Mouse (Mus musculus): ENCODE results near the gene Dpm1. TPM values are rescaled to one million over a fixed set of nuclear protein-coding genes. Genes with fewer than 3 reads are reported as not detected.

Dpm1 gene
- polyA plus RNA-seq, 1 experiment, result 26.7 TPM

DNA sequence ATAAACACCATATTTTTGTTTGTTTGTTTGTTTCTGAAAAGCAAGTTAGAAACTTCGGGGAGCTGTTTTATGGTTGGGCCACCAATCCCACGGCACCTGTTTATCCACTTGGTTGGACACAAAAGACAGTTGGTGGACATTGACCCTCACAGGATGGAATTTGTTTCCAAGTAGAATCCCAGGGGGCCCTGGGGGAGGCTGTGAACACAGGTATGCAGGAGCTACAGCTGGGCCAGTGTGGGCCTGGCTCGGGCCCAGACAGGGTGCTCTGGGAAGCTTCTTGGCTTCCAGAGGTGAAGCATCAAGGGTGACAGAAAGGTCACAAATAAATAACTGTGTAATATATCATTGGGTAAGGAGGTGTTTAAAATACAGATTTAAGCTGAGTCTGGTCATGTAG lies 26.1 kb upstream of the Dpm1 start:
- H3K4me1 ChIP-seq (ENCODE audit: control insufficient read depth, insufficient read depth, low read length), result no peaks in the 10 kb centered on the region
- H3K27ac ChIP-seq (ENCODE audit: insufficient read depth, low read length), result no peak overlapping the region
- H3K4me3 ChIP-seq (replicated peaks; ENCODE audit: insufficient read depth, low read depth, low read length), result no peak overlapping the region
- no peaks in the 10 kb centered on the region for H3K27me3 ChIP-seq (ENCODE audit: control insufficient read depth, insufficient read depth, low read length)
- TF ChIP-seq POLR2A (IDR thresholded peaks at IDR 0.05; ENCODE audit: borderline replicate concordance, insufficient read depth, low read length) (no peak), CTCF (IDR thresholded peaks at IDR 0.05; ENCODE audit: borderline replicate concordance, insufficient read depth, low read depth, low read length) (no peak)
- 67% methylated on average over 3 of the region's 3 CpGs for WGBS
- DNase-seq, result no peak

DNA sequence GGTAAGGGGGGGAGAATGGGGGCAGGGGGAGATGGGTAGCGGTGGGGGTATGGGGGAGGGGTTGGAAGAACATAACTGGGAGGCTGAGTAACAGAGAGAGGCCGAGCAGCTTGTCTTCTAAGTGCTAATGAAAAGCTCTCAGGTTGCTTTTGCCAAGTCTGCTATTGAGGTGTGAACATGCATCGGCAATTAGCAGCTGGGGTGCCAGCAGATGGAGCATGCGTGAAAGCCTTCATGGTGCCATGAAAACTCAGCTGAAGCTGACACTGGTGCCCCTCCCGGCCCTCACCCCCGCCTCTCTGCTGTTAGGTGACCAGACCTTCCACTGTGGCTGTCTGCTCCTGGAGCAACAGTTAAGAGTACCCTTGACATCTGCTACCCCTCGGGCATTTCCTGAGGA lies 23.4 kb upstream of the Dpm1 start:
- TF ChIP-seq POLR2A (IDR thresholded peaks at IDR 0.05; ENCODE audit: borderline replicate concordance, insufficient read depth, low read length) (no peak), CTCF (IDR thresholded peaks at IDR 0.05; ENCODE audit: borderline replicate concordance, insufficient read depth, low read depth, low read length) (no peak)
- 12% methylated on average over 7 of the region's 7 CpGs for WGBS
- H3K27me3 ChIP-seq (ENCODE audit: control insufficient read depth, insufficient read depth, low read length), result no peaks in the 10 kb centered on the region
- no peak overlapping the region for H3K4me3 ChIP-seq (replicated peaks; ENCODE audit: insufficient read depth, low read depth, low read length)
- no peaks in the 10 kb centered on the region for H3K4me1 ChIP-seq (ENCODE audit: control insufficient read depth, insufficient read depth, low read length)
- no peak overlapping the region for H3K27ac ChIP-seq (ENCODE audit: insufficient read depth, low read length)
- no peak for DNase-seq

DNA sequence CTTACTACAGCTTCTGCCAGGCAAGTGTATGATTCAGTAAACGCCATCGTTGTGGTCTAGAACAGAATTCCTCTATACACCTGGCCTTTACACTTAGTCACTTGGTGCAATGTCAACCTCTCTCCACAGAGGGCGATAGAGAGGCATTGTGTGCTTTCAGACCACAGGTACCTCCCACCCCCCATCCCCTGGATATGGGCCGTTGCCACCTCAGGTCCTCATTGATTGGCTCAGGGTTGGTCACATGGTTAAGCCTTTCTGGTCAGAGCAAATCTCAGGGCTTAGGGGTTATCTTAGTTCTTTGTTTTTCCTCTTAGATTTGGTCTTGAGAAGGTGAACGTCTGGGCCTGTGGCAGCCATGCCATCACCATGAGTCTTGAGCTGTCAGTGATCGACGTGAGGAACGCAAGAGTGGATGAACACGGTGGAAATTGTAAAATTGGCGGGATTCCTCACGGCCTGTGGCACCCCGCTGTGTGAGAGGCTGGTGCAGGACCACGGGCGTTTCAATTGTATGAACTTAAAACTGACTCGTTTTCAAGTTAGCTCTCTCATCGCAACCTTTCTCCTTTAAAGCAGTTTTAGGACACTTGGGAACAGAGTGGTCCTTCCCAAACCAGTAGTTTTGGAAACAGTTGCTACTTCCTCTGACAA lies 22.4 kb upstream of the Dpm1 start:
- no peak for TF ChIP-seq POLR2A (IDR thresholded peaks at IDR 0.05; ENCODE audit: borderline replicate concordance, insufficient read depth, low read length)
- peak; percentile 59; the same call in 1 of the 2 replicates for TF ChIP-seq CTCF (IDR thresholded peaks at IDR 0.05; ENCODE audit: borderline replicate concordance, insufficient read depth, low read depth, low read length)
- H3K4me1 ChIP-seq (ENCODE audit: control insufficient read depth, insufficient read depth, low read length), result no peaks in the 10 kb centered on the region
- no peaks in the 10 kb centered on the region for H3K27me3 ChIP-seq (ENCODE audit: control insufficient read depth, insufficient read depth, low read length)
- 13% methylated on average over 16 of the region's 16 CpGs for WGBS
- DNase-seq, result no peak
- no peak overlapping the region for H3K4me3 ChIP-seq (replicated peaks; ENCODE audit: insufficient read depth, low read depth, low read length)
- H3K27ac ChIP-seq (ENCODE audit: insufficient read depth, low read length), result no peak overlapping the region

DNA sequence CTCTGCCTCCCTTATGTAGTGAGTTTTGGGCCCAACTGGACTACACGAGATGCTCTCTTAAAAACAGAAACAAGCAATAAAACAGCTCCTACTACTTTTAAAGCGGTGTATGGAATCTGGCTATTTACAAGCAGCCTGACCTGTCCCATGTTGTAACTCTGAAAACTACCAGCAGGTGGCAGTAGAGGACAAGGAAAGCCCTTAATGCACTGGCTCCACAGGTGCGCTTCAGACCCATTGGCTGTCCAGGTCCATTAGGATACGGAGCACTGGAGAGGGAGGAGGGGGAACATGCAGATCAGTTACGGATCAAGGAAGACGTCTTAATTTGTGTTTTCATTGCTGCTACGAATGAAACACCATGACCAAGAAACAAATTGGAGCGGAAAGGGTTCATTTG lies 19.9 kb upstream of the Dpm1 start:
- Histone ChIP-seq H3K4me3 (replicated peaks; ENCODE audit: insufficient read depth, low read depth, low read length) (no peak overlapping the region), H3K4me1 (ENCODE audit: control insufficient read depth, insufficient read depth, low read length) (no peaks in the 10 kb centered on the region), H3K27ac (ENCODE audit: insufficient read depth, low read length) (no peak overlapping the region), H3K27me3 (ENCODE audit: control insufficient read depth, insufficient read depth, low read length) (no peaks in the 10 kb centered on the region)
- peak; percentile 73 to 83 for DNase-seq
- no peak for TF ChIP-seq POLR2A (IDR thresholded peaks at IDR 0.05; ENCODE audit: borderline replicate concordance, insufficient read depth, low read length)
- TF ChIP-seq CTCF (IDR thresholded peaks at IDR 0.05; ENCODE audit: borderline replicate concordance, insufficient read depth, low read depth, low read length), result peak; percentile 99
- 16% methylated on average over 8 of the region's 8 CpGs for whole genome bisulfite sequencing

DNA sequence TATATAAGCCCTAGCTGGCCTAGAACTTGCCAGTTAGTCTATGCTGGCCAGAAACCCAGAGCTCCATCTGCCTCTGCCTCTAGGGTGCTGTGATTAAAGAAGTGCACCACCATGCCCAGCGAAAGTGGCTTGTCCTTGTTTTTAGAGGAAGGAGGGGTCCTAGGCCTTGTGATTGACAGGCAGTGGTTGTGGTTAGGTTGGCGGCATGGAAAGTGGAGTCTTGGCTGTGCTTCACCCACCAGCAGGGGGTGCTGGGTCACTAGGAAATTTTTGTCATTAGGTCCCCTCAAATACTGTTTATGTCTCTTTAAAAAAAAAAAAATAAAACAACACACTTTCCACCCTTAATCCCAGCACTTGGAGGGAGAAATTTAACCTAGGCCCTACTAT lies 18.5 kb upstream of the Dpm1 start:
- no peak for DNase-seq
- 30% methylated on average over 2 of the region's 2 CpGs for WGBS
- H3K4me1 ChIP-seq (ENCODE audit: control insufficient read depth, insufficient read depth, low read length), result no peaks in the 10 kb centered on the region
- TF ChIP-seq POLR2A (IDR thresholded peaks at IDR 0.05; ENCODE audit: borderline replicate concordance, insufficient read depth, low read length) (no peak), CTCF (IDR thresholded peaks at IDR 0.05; ENCODE audit: borderline replicate concordance, insufficient read depth, low read depth, low read length) (no peak)
- H3K27me3 ChIP-seq (ENCODE audit: control insufficient read depth, insufficient read depth, low read length), result no peaks in the 10 kb centered on the region
- no peak overlapping the region for H3K4me3 ChIP-seq (replicated peaks; ENCODE audit: insufficient read depth, low read depth, low read length)
- H3K27ac ChIP-seq (ENCODE audit: insufficient read depth, low read length), result no peak overlapping the region

DNA sequence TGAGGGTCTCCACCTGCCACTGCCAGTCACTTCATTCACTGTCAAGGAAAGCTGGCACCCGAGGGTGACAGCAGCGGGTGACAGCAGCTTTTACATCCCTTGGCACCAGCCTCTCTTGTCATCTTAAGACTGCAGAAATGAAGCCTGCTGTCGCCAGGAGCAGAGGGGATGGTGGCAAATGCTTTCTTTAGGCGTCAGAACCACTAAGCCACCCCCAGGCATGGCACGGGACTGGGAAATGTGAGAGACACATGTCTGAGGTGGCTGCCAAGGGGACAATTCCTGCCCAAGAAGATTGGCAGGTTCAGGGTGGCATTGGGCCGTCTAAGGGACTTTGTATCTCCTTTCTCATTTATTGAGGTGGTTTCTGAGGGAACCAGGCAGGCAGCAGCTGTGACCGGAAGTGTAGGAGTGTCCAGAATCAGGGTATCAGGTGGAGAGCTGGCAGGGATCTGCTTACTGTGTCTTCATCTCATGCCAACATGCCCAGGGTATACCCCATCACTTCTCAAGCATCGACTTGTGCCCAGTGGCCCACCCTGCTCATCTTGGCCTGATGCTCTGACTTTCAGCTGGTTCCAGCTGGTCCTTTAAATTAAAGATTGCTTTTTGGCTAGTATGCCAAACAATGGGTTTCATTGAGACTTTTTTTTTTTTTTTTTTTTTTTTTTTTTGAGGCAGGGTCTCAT lies 17.9 kb upstream of the Dpm1 start:
- Histone ChIP-seq H3K4me1 (ENCODE audit: control insufficient read depth, insufficient read depth, low read length) (no peaks in the 10 kb centered on the region), H3K27me3 (ENCODE audit: control insufficient read depth, insufficient read depth, low read length) (no peaks in the 10 kb centered on the region), H3K27ac (ENCODE audit: insufficient read depth, low read length) (no peak overlapping the region), H3K4me3 (replicated peaks; ENCODE audit: insufficient read depth, low read depth, low read length) (no peak overlapping the region)
- TF ChIP-seq CTCF (IDR thresholded peaks at IDR 0.05; ENCODE audit: borderline replicate concordance, insufficient read depth, low read depth, low read length) (no peak), POLR2A (IDR thresholded peaks at IDR 0.05; ENCODE audit: borderline replicate concordance, insufficient read depth, low read length) (no peak)
- no peak for DNase-seq
- WGBS, result 27% methylated on average over 8 of the region's 8 CpGs

DNA sequence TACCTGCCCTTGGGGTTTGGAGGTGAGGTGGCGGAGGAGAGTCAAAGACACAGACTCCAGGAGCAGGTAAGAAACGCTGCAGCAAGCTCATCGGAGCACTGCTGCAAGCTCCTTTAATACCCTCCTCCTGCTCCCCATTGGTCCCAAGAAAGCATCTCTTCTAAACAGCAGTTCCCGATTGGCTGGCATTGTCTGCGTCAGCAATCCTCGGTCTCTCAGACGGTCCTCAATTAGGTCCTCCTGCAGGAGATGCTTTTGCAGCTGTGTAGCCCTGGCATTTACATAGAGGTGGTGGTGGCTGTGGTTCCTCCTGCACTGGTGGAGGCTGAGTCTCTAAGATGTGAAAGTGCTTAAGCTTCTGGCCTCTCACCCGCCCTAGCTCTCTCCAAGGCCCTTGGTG lies 15.2 kb upstream of the Dpm1 start:
- WGBS, result 56% methylated on average over 8 of the region's 8 CpGs
- H3K27me3 ChIP-seq (ENCODE audit: control insufficient read depth, insufficient read depth, low read length), result no peaks in the 10 kb centered on the region
- no peak for TF ChIP-seq CTCF (IDR thresholded peaks at IDR 0.05; ENCODE audit: borderline replicate concordance, insufficient read depth, low read depth, low read length)

DNA sequence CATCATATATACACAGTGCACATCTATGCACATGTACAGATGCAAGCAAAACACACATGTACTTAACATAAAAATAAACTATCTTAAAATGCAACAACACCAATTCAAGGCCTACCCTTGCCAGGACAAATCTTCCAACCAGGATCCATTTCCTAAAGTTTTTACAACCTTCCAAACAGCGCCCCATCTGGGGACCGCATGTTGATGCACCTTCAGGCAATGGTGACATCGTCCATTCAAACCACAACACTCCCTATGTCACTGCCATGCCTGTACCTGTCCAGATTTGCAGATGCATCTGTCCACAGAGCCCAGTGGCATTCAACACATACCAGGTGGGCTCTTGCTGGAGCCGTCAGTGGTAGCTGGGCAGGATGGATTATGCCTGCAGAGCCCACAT lies 12.9 kb upstream of the Dpm1 start:
- WGBS, result 76% methylated on average over 4 of the region's 4 CpGs
- H3K27ac ChIP-seq (ENCODE audit: insufficient read depth, low read length), result no peak overlapping the region
- no peak for DNase-seq
- no peak for TF ChIP-seq CTCF (IDR thresholded peaks at IDR 0.05; ENCODE audit: borderline replicate concordance, insufficient read depth, low read depth, low read length)
- no peak for TF ChIP-seq POLR2A (IDR thresholded peaks at IDR 0.05; ENCODE audit: borderline replicate concordance, insufficient read depth, low read length)
- H3K4me1 ChIP-seq (ENCODE audit: control insufficient read depth, insufficient read depth, low read length), result no peaks in the 10 kb centered on the region
- no peak overlapping the region for H3K4me3 ChIP-seq (replicated peaks; ENCODE audit: insufficient read depth, low read depth, low read length)
- H3K27me3 ChIP-seq (ENCODE audit: control insufficient read depth, insufficient read depth, low read length), result no peaks in the 10 kb centered on the region

More for the DNA sequence above, 15.2 kb upstream of the Dpm1 start:
- Histone ChIP-seq H3K4me1 (ENCODE audit: control insufficient read depth, insufficient read depth, low read length) (no peaks in the 10 kb centered on the region), H3K27ac (ENCODE audit: insufficient read depth, low read length) (no peak overlapping the region), H3K4me3 (replicated peaks; ENCODE audit: insufficient read depth, low read depth, low read length) (no peak overlapping the region)
- DNase-seq, result no peak

Data from cerebellum, adult 2 months (tissue).